Mouse (Mus musculus) neural tube, embryonic 11.5 days (tissue): ENCODE measurements around the gene Hmgb3. TPM values are rescaled to one million over a fixed set of nuclear protein-coding genes. Genes with fewer than 3 reads are reported as not detected.

Experiments used
- ATAC-seq: fragments of 200-750 bp; cut with Nextera tagmentation; 2 replicates; pipeline ENCODE4 v1.8.0; 2017; ENCODE audit warnings: moderate number of reproducible peaks, mild to moderate bottlenecking, moderate TSS enrichment, moderate library complexity; ENCODE audit not compliant: insufficient read depth, low FRiP score, low TSS enrichment
- DNase-seq: peaks from one replicate; pipeline ENCODE4 v3.0.0-alpha.2; 2015; ENCODE audit warnings: low spot score
- H3K27ac ChIP-seq: fragments of 300-500 bp; sonication (generic); 2 replicates; pipeline ENCODE4 v1.5.1; 2014; ENCODE audit warnings: low read depth, mild to moderate bottlenecking, low read length
- H3K27me3 ChIP-seq: fragments of 300-500 bp; sonication (generic); 2 replicates; pipeline ENCODE4 v1.6.1; 2014; ENCODE audit warnings: mild to moderate bottlenecking, low read length, mixed read lengths; ENCODE audit not compliant: control insufficient read depth, insufficient read depth
- H3K36me3 ChIP-seq: fragments of 300-500 bp; sonication (generic); 2 replicates; pipeline ENCODE4 v1.6.1; 2014; ENCODE audit warnings: mild to moderate bottlenecking, low read length, moderate library complexity, mixed read lengths; ENCODE audit not compliant: control insufficient read depth, insufficient read depth
- H3K4me1 ChIP-seq: fragments of 300-500 bp; sonication (generic); 2 replicates; pipeline ENCODE4 v1.6.1; 2014; ENCODE audit warnings: low read length, mixed read lengths; ENCODE audit not compliant: control insufficient read depth, insufficient read depth
- H3K4me2 ChIP-seq: fragments of 300-500 bp; sonication (generic); 2 replicates; pipeline ENCODE4 v1.6.1; 2014; ENCODE audit warnings: low read depth, mild to moderate bottlenecking, moderate library complexity
- H3K4me3 ChIP-seq: fragments of 300-500 bp; sonication (generic); 2 replicates; pipeline ENCODE4 v1.5.1; 2014; ENCODE audit warnings: low read depth, low read length
- H3K9ac ChIP-seq: fragments of 300-500 bp; sonication (generic); 2 replicates; pipeline ENCODE4 v1.6.1; 2014; ENCODE audit warnings: mild to moderate bottlenecking, low read length
- H3K9me3 ChIP-seq: fragments of 300-500 bp; sonication (generic); 2 replicates; pipeline ENCODE4 v1.6.1; 2016; ENCODE audit warnings: low read length; ENCODE audit not compliant: control insufficient read depth
- WGBS: fragments of 180-500 bp; shearing (Covaris S2); extraction: QIAGEN DNeasy Blood & Tissue Kit; methylation state at CpG from one replicate; pipeline ENCODE4 v1.1.7; 2014; 5-methylcytosine and 5-hydroxymethylcytosine counted together
- microRNA-seq: library from miRNA; unstranded; fragments of <30 nt; microRNA quantifications from one replicate; pipeline ENCODE4, GENCODE M21; 2016
- polyA plus RNA-seq: library from polyadenylated mRNA; unstranded; fragments of >200 nt; fragmentation: Nextera tagmentation; extraction: Ambion mirVana; gene quantifications from 2 replicates; pipeline ENCODE4 v1.2.1, GENCODE M21; 2014

Gene Hmgb3
- polyA plus RNA-seq, 1 experiment from 2014 or later = 609 TPM

DNA sequence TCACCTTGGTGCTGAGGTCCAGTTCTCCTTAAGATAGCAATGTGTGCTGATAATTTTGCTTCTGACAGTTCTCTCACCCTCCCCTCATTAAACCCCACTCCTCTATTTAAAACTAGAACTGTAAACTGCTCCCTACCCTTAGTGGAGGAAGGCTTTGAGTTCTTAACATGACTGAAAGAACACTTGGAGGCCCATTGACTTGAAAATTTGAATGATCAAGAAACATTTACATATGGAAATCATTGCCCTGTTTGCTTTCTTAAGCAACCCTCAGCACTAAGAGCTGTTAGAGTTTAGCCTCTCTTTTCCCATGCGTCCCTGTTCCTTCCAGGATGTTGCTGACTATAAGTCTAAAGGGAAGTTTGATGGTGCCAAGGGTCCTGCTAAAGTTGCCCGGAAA lies 3.6 kb downstream of the Hmgb3 start:
- H3K27ac ChIP-seq = no peak overlapping the region

DNA sequence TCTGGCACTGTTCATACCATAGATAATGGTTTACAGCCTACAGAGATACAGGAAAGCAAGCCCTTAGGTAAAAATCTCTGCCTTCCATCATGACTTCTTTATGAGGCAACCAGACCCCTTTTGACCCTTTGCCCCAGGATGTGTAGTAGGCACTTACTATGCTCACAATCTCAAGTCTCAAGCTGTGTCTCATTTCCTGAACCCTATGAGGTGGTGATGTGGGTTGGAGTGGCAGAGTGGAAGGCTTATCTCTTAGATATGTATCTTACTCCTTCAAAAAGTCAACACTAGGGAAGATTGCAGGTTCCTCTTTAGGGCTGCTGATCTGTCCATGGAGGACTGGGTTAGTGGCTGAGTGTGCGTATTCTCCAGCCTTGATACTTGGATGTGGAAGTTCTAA lies 5.1 kb downstream of the Hmgb3 start:
- no peak overlapping the region for H3K4me2 ChIP-seq
- DNase-seq = no peak
- no peak overlapping the region for H3K27ac ChIP-seq
- no peaks in the 10 kb centered on the region for H3K9me3 ChIP-seq
- no peaks in the 10 kb centered on the region for H3K4me1 ChIP-seq
- no peak for ATAC-seq
- WGBS = 100% methylated on average over 1 of the region's 1 CpGs
- no peak overlapping the region for H3K4me3 ChIP-seq
- no peaks in the 10 kb centered on the region for H3K36me3 ChIP-seq
- H3K27me3 ChIP-seq = no peaks in the 10 kb centered on the region
- no peak overlapping the region for H3K9ac ChIP-seq

More for the DNA sequence above, 3.6 kb downstream of the Hmgb3 start:
- Histone ChIP-seq H3K4me1 (no peaks in the 10 kb centered on the region), H3K36me3 (no peaks in the 10 kb centered on the region), H3K9ac (no peak overlapping the region), H3K4me2 (no peak overlapping the region), H3K27me3 (no peaks in the 10 kb centered on the region), H3K9me3 (no peaks in the 10 kb centered on the region), H3K4me3 (no peak overlapping the region)
- ATAC-seq = no peak
- DNase-seq = no peak
- WGBS = 86% methylated on average over 2 of the region's 2 CpGs

- no peak overlapping the region for H3K27ac ChIP-seq
- no peak for ATAC-seq
- no peaks in the 10 kb centered on the region for H3K4me1 ChIP-seq
- H3K9me3 ChIP-seq = no peaks in the 10 kb centered on the region
- H3K36me3 ChIP-seq = no peaks in the 10 kb centered on the region
- H3K27me3 ChIP-seq = no peaks in the 10 kb centered on the region
- no peak overlapping the region for H3K4me2 ChIP-seq
- 74% methylated on average over 3 of the region's 3 CpGs for WGBS
- H3K9ac ChIP-seq = no peak overlapping the region
- no peak for DNase-seq
- H3K4me3 ChIP-seq = no peak overlapping the region
Measured at GRCm38 (mm10) chrX:71573132-71573900, 17.6 kb downstream of the Hmgb3 start.

- no peaks in the 10 kb centered on the region for H3K36me3 ChIP-seq
- no peak overlapping the region for H3K4me3 ChIP-seq
- H3K4me1 ChIP-seq = no peaks in the 10 kb centered on the region
- no peaks in the 10 kb centered on the region for H3K9me3 ChIP-seq
- ATAC-seq (no peak), DNase-seq (no peak)
- H3K27ac ChIP-seq = no peak overlapping the region
- H3K27me3 ChIP-seq = no peaks in the 10 kb centered on the region
- H3K4me2 ChIP-seq = no peak overlapping the region
- WGBS = 48% methylated on average over 2 of the region's 2 CpGs
- no peak overlapping the region for H3K9ac ChIP-seq
Measured at GRCm38 (mm10) chrX:71575550-71575949, 19.8 kb downstream of the Hmgb3 start.

DNA sequence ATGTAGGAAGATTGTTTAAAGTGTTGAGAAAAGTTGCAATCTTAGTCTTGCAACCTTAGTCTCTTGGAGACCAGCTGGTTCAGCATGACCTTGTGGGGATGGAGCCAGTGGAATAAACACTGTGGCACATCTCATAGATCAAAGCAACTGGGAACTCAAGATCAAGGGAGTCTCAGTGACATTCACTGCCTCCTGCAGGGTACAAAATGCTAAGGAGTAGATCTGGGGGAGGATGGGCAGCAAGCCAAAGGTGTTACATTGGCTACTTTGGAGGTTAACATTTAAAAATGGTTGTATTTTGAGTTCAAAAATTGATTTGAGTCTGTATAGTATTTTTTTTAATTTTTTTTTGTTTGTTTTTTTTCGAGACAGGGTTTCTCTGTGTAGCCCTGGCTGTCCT lies 33.5 kb downstream of the Hmgb3 start:
- 73% methylated on average over 1 of the region's 1 CpGs for WGBS
- no peak for DNase-seq
- H3K9me3 ChIP-seq = no peaks in the 10 kb centered on the region
- H3K27ac ChIP-seq = no peak overlapping the region
- H3K27me3 ChIP-seq = no peaks in the 10 kb centered on the region
- H3K36me3 ChIP-seq = no peaks in the 10 kb centered on the region
- H3K9ac ChIP-seq = no peak overlapping the region
- H3K4me1 ChIP-seq = no peaks in the 10 kb centered on the region
- no peak for ATAC-seq
- H3K4me3 ChIP-seq = no peak overlapping the region
- H3K4me2 ChIP-seq = no peak overlapping the region

- Histone ChIP-seq H3K27me3 (no peaks in the 10 kb centered on the region), H3K4me3 (no peak overlapping the region), H3K27ac (no peak overlapping the region), H3K36me3 (no peaks in the 10 kb centered on the region), H3K9ac (no peak overlapping the region), H3K4me1 (no peaks in the 10 kb centered on the region), H3K9me3 (no peaks in the 10 kb centered on the region), H3K4me2 (peak overlapping the region; percentile 45)
- DNase-seq = peak; percentile 76
- peak; percentile 65 for ATAC-seq
- WGBS = 15% methylated on average over 24 of the region's 25 CpGs
Measured at GRCm38 (mm10) chrX:71601052-71601611, 45.4 kb downstream of the Hmgb3 start.

Small RNAs within 50 kb of the gene (microRNA-seq; reads per million reads assigned to microRNA genes)
- not detected for gene Gm23945

Other genes with a start within 250 kb of the Hmgb3 start
- 15.4 and 16.3 TPM in 2 replicates for gene Mtmr1, start 191.2 kb upstream of the Hmgb3 start, polyA plus RNA-seq
- 28.7 and 33.4 TPM in 2 replicates for gene Cd99l2, start 63.1 kb upstream of the Hmgb3 start, polyA plus RNA-seq
- gene Gpr50, start 107.7 kb downstream of the Hmgb3 start, polyA plus RNA-seq = 0.11 and 0.61 TPM in 2 replicates